Mouse (Mus musculus): ENCODE results near the gene Pla2g15. TPM values are rescaled to one million over a fixed set of nuclear protein-coding genes. Genes with fewer than 3 reads are reported as not detected.
A peak's percentile ranks its signal among the peaks of the same experiment; 100 is the strongest.
"Not testable (repeated sequence)": the region's sequence is repeated elsewhere in the genome, so short reads cannot be mapped to it uniquely, and the experiment has no call there.

The Pla2g15 gene
- total RNA-seq, 4 experiments from 2014 or later: 23.4 to 31.5 (median 26.9) TPM

DNA sequence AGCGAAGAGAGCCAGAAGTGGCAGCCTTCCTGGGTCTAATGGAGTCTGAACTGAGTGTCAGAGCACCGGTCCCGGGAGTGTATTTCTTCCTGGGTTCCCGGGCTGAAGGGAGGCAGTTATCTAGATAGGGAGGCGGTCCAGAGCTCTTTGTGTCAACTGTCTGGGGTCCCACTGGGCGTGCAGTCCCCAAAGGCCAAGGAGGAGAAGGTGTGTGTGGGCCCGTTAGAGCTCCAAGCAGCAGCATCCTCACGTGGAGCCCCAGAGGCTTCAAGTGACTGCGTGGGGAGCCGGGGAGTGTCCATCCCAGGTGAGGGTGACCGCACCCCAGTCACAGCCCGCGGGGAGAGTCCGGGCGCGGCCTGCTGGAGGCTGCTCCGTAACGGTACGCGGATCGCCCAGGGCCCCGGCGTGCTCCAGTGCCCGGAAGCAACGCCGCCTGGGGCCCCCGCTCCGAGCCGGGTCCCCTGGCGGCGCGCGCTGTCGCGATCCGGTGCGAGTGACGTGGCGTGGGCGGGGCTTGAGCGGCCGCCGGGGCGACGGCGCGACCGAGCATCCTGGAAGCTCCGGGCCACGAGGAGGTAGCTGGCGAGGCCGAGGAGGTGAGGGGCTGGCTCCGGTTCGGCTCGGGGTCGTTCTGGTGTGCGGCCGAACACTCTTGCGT lies 18.3 kb downstream of the Pla2g15 start, which contains the start of gene Slc7a6:
TSS of gene Slc7a6 (plus strand) at position 502 of the 661 bp plus-strand sequence.
- peak; percentile 81 to 83 for DNase-seq (ENCODE audit: low spot score in 2 of 2)

- peak in 1 of 2 experiments; percentile 39 for DNase-seq (ENCODE audit: low spot score in 2 of 2)
Measured at GRCm38 (mm10) chr8:106169017-106169933, 19.1 kb downstream of the Pla2g15 start.

GRCm38 (mm10) chr8:106169934-106170480 lies 19.8 kb downstream of the Pla2g15 start:
- DNase-seq (ENCODE audit: low spot score in 2 of 2): no peak

DNA sequence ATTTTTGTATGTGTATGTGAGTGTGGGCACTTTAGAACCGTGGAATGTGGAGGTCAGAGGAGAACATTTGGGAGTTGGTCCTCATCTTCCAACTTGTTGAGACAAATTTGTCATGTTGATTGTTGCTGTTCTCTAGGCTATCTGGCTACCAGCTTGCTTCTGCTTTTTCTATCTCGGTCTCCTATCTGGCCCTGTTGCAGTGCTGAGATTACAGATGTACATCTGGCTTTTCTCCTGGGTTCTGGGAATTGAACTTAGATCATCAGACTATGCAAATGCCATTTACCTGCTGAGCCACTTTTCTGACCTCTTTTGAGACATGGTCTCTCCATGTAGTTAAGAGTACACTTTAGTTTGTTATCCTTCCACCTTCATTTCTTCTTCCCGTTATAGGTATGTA lies 23.4 kb downstream of the Pla2g15 start:
- no peak for DNase-seq (ENCODE audit: low spot score in 2 of 2)

GRCm38 (mm10) chr8:106176891-106177290 lies 26.7 kb downstream of the Pla2g15 start:
- no peak for DNase-seq (ENCODE audit: low spot score in 2 of 2)

- DNase-seq (ENCODE audit: low spot score in 2 of 2): no peak
Measured at GRCm38 (mm10) chr8:106177594-106177993, 27.4 kb downstream of the Pla2g15 start.

GRCm38 (mm10) chr8:106178428-106178827 lies 28.2 kb downstream of the Pla2g15 start:
- DNase-seq (ENCODE audit: low spot score in 2 of 2): no peak

- DNase-seq (ENCODE audit: low spot score in 2 of 2): no peak
Measured at GRCm38 (mm10) chr8:106185628-106186270, 35.5 kb downstream of the Pla2g15 start.

- no peak for DNase-seq (ENCODE audit: low spot score in 2 of 2)
Measured at GRCm38 (mm10) chr8:106186394-106186793, 36.2 kb downstream of the Pla2g15 start.

- no peak for DNase-seq (ENCODE audit: low spot score in 2 of 2)
Measured at GRCm38 (mm10) chr8:106189162-106189561, 39.0 kb downstream of the Pla2g15 start.

GRCm38 (mm10) chr8:106191639-106192038 lies 41.4 kb downstream of the Pla2g15 start:
- no peak for DNase-seq (ENCODE audit: low spot score in 2 of 2)

GRCm38 (mm10) chr8:106193162-106193561 lies 43.0 kb downstream of the Pla2g15 start:
- DNase-seq (ENCODE audit: low spot score in 2 of 2): no peak

DNA sequence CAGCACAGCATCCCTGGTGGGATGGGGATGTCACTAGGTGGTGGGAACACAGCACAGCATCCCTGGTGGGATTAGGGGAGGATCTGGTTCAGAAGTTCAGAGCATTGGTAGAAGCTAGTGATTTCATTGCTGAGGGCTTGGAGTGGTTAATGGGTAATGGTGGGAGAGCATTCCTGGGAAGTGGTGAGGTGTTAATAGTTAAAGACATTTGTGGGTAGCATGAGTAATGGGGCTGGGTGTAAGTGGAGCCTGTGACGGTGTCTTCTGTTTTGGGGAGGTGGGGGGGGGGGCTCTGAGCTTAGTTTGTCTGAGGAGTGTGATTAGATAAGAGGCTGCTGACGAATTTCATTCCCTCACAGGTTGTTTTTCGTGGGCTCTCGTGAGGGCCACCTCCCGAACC lies 43.9 kb downstream of the Pla2g15 start:
- no peak for DNase-seq (ENCODE audit: low spot score in 2 of 2)

- DNase-seq (ENCODE audit: low spot score in 2 of 2): no peak
Measured at GRCm38 (mm10) chr8:106198741-106199140, 48.5 kb downstream of the Pla2g15 start.

DNA sequence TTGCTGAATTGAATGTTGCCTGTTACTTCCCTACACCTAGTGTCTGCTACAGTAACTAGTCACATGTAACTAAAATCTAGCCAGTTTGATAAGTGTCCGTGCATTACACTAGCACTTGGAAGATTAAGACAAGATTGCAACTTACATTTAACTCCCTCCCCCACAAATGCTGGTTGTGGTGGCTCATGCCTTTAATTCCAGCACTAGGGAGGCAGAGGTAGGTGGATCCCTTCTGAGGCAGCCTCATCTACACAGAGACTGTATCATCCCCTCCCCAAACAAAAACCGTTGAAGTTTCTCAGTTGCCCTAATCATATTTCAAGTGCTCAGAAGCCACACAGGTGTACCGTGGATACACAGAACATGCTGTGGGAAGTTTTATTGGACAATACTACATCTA lies 49.4 kb downstream of the Pla2g15 start:
- DNase-seq (ENCODE audit: low spot score in 2 of 2): not testable (repeated sequence)

DNA sequence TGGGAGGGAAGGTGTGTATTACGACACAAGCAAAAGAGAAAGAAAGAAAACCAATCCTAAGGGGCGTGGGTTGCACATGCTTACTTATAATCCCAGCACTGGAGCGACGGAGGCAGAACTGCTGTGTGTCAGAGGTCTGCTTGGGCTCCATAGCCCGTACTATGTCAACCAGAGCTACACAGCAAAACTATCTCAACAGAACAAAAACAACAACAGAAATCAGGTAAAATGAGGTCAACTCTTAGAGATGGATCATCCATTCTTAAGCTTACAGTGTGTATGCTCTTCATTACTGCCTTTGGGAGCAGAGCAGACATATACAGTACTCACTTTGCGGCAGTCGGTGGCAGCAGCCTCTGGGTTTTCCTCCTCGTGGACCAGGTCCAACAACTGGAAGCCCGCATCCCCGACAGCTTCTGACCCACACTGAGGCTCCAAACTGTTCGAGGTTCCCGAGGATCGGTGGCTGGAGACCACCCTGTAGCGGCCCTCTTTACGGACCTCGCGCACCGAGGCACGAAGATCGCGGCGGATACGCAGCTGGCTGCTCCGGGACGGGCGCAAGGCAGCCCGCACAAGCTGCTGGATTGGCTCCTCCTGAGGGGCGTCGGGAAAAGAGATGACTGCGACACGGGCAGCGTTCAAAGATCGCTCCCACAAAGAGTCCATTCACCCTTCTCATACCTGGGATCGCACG lies 60.0 kb downstream of the Pla2g15 start:
- DNase-seq (ENCODE audit: low spot score in 2 of 2): no peak

- peak; percentile 94 to 95 for DNase-seq (ENCODE audit: low spot score in 2 of 2)
Measured at GRCm38 (mm10) chr8:106210821-106211345, 60.7 kb downstream of the Pla2g15 start, which contains the start of the genes Slc7a6os and Prmt7. TSS of gene Slc7a6os (minus strand) at chr8:106210935. TSS of gene Prmt7 (plus strand) at chr8:106210936.

- no peak for DNase-seq (ENCODE audit: low spot score in 2 of 2)
Measured at GRCm38 (mm10) chr8:106211421-106211820, 61.2 kb downstream of the Pla2g15 start.

DNA sequence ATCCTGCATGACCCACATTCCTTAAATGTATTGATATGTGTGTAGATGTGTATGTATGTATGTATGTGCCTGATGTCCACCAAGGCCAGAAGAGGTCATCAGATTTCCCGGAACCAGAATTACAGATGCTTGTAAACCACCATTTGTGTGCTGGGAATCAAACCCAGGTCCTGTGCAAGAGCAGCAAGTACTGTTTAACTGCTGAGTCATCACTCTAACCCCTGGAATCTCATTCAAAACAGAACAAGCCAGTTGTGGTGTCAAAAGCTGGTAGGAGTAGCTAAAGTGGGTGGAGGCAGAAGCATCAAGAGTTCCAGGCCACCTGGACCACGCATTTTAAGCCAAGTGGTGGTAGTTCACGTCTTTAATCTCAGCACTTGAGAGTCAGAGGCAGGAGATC lies 63.8 kb downstream of the Pla2g15 start:
- no peak for DNase-seq (ENCODE audit: low spot score in 2 of 2)

Measured in left cerebral cortex, adult 8-10 months (tissue).